Mouse (Mus musculus) frontal cortex, adult (tissue): Measurements from ENCODE around the gene Dnlz.

Source experiments
- ATAC-seq: cut with Nextera tagmentation; 2 replicates; pipeline ENCODE4 v1.9.2; 2017; ENCODE audit warnings: mild to moderate bottlenecking, moderate library complexity, mixed read lengths; ENCODE audit not compliant: low TSS enrichment

Dnlz gene

DNA sequence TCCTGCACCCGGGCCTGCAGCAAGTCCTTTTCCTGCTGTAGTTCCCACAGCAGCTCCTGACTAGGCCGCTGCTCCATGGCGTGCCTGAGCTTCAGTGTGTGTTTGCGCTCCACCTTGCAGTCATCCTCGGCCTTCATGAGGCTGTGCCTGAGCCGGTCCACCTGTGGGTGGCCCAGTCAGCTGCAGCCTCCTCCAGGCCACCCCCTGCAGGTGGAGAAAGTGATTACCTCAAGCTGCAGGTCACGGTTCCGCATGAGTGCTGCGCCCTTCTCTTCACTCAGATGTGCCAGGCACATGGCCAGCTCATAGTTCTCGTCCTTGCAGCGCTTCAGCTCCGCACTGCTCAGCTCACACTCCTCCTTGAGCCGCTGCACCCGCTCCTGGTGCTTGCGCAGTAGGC, 5.6 kb upstream of the Dnlz start:
- no peak for ATAC-seq

GRCm38 (mm10) chr2:26356678-26357077, 4.8 kb upstream of the Dnlz start:
- ATAC-seq: no peak

DNA sequence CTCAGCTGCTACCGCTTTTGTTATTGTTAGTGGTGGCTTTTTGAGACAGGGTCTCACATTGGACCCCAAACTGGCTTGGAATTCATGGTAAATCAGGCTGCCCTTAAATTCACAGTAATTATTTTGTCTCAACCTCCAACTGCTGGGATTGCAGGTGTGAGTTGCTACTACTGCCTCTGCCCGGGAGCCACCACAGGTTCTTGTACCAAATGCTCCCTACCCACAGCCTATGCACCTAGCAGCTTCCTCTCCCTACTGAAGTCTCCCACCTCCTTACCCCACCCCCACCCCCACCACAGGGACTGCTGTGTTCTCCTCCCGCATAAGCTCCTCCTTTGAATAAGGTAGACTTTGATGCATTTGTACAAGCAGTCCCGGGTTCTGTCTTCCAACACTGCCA, 4.3 kb upstream of the Dnlz start:
- no peak for ATAC-seq

DNA sequence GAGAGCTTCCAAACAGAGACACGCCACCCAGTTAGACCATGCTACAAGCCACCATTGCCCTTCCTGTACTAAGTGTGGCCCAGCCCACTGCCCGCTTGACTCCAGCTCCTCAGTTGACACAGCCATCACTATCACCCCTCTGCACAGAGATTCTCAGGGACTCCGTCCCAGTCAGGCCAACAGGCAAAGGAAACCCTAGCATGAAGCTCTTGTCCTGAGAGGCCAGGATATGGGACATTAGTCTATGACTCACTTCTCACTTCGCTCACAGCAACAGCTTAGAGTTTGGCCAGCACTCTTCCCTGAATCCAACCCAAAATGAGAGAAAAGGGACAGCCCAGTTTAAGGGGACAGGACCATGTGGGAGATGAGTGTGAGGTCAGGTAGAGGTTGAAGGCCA, 2.5 kb upstream of the Dnlz start:
- no peak for ATAC-seq

DNA sequence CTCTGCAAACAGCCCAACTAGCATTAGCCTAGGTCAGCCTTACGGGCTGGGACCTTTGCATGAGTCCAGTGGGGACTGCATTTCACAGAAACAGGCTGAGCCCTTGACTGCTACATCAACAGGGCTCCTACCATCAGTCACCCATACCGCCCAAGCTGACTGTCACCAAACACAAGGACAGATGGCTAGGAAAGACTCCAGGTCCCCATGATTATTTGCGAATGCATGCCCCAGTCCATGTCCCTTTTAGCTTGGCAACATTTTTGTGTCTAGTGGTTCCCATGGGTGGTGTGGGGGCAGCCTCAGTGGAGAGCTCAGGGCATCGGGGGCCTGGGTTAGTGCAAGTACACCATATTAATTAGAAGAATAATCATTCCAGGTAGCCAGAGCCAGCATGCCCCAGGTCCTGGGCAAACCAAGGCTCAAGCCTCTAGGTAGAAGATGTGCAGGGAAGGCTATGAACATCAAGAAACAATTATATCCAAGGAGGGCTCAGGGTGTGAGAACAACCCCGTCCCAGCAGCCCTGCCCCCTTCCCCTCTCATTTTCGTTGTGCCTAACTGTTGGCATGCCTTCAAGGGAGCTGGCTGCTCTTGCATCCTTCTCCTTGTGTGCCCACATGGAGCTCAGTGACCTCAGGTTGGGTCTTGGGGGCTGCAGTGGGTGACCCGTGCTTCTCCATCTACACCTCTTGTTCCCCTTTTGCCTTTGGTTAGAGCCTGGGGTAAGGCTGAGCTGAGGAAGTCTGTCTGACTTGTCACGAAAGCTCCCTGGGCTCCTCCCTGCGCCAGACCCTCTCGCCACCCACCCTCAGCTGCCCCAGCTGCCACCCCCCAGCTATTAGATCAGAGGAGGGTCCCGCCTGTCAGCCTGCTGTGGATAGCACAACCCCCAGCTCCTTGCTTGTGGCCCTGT, 1.4 kb upstream of the Dnlz start:
- ATAC-seq: no peak

DNA sequence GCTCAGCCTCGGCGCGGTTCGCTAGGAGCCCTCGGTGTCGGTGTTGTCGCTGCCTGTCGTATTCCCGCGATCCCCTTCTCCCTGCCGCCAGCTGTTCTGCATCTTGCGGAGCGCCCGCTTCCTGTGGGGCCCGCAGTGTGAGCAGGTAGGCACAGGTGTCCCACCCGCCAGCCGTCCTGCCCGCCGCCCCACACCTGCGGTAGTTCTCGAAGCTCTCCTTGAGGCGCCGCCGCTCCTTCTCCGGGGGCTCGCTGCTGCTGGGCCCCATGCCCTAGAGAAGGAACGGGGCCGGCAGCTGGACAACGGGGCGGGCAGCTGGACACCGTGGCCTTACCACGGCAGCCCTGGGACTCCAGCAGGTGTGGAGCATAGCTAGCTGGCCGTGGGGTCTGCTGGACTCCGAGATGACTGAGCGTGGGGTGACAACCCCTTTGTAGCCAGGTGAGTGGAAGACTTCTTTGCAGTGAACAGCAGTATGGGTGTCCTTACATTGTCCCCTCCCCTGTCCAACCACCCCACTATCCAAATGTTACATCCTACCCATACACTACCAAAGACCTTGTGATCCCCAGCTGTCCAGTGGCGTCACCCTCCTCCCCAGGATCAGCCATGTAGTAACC, 491 bp upstream of the Dnlz start:
- ATAC-seq: peak; percentile 13; the same call in 1 of the 2 replicates

DNA sequence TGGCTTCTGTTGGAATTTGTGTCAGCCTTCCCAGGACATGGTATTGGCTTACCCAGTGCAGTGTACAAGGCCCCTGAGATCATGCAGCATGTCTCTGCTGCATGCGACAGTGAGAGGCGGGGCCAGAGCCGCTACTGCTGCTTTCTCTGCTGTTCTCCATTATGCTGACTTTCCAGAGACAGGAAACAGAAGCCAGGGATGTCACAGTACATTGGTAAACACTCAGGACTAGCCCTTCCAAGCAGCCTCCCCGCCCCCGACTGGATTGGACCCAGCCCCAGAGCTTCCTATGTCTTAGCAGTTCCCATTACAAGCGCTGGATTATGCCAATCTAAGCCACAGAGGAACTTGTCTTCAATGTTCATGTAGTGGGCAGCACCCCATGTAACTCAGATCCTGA, 3.7 kb downstream of the Dnlz start:
- no peak for ATAC-seq

- no peak for ATAC-seq
Measured at GRCm38 (mm10) chr2:26342609-26343490, 9.1 kb downstream of the Dnlz start.

DNA sequence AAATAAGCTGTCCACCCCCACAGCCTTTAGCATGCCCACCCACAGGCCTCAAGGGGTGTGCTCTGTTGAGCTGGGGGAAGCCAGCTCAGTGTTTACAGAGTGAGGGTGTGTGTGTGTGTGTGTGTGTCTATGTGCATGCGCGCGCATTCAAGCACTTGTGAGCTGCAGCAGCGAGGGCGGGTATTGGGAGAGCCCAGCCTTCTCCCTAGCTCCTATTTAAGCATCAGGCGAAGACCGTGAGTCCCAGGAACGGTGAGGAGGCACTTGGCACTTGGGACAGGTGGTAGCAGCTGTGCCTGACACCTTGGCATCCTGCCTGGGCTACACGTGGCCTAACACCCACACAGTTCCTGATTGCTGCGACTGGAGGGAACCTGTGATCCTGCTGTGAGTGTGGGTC, 9.9 kb downstream of the Dnlz start:
- ATAC-seq: peak; percentile 74

DNA sequence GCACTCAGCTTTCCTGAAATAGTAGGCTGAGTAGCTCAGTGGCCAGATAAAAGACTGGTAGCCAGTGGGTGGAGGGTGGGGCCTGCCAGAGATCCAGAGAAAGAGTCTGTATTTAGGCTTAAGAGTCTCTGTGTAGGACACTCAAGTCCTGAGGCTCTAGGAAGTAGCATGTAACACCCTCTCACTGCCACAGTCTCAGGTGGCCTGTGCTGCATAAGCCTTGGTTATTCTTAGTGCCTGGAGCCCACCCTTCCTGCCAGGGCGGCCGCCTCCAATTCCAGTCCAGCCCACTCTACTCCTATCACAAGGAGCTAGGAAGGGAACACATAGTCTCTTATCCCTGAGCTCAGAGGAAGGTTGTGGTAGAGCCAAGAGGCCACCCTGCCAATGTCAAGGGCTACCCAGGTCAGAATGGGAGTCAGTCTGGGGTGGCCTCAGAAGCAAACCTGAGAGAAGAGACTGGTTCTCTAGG, 10.4 kb downstream of the Dnlz start:
- peak; percentile 70 for ATAC-seq

- ATAC-seq: no peak
Measured at GRCm38 (mm10) chr2:26339204-26339551, 12.7 kb downstream of the Dnlz start.

DNA sequence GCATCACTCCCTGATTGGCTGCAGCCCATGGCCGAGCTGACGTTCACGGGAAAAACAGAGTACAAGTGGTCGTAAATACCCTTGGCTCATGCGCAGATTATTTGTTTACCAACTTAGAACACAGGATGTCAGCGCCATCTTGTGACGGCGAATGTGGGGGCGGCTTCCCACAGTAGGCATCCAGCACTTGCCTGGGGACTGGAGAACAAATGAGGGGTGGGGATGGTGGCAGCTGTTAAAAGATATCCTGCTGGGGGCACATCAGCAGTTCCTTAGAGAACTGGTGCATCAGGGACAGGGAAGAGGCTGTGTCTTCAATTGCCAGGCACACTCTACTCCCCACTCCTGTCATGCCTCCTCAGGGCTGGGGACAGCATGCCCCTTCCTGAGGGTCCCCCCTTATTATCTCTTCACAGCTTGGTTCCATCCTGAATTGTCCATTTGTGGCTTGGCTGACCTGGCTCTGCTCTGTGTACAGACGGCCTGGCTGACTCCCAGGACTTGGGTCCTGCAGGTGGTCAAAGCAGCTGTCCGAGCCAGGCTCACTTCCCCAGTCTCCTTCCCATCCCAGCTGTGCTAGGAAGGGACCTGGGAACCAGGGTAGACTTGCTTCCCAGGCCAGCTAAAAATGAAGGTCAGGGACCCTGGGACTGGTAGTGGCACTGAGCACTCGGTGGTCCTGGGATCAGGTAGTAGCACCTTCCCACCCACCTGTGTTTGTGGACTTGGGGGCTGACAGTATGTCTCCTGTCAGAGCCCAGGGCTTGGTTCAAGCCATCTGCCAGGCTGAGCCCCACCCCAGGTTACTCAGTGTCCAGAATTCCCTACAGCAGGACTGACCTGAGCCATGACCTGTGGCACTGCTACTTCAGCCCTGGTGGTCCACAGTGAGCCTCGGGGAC, 13.4 kb downstream of the Dnlz start:
- ATAC-seq: no peak

DNA sequence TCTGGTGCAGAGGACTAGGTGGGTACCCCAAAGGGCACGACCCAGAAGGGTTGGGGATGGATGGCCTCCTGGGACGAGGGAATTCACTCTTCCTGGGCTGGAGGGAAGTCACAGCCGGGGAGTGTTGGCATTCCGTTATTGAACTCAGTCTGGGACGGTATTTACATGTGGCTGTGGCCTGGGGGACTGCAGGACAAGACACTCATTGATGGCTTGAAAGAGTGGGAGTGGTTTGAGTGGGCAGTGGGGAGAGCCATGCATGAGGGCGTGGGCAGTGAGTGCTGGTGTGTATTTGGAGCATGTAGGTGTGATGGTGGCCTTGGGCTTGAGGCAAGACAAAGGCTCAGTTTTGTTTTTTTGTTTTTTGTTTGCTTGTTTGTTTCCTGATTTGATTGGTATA, 21.2 kb downstream of the Dnlz start:
- no peak for ATAC-seq

- no peak for ATAC-seq
Measured at GRCm38 (mm10) chr2:26330056-26330468, 21.8 kb downstream of the Dnlz start.

GRCm38 (mm10) chr2:26329402-26329801, 22.5 kb downstream of the Dnlz start:
- peak; percentile 78 for ATAC-seq

DNA sequence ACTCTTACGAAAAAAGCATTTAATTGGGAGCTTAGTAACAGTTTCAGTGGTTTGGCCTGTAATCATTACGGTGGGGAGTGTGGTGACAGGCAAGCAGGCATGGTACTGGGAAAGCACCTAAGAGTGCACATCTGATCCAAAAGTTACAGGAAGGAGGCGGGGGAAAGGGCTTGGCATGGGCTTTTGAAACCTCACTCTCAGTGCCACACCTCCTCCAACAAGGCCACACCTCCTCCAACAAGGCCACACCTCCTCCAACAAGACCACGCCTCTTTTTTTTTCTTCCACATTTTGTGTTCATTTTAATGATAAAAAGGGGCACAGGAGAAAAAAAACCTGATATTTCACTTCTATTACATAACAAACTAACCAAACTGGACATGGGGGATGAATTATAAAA, 24.1 kb downstream of the Dnlz start:
- no peak for ATAC-seq

- peak; percentile 70 for ATAC-seq
Measured at GRCm38 (mm10) chr2:26325386-26326181, 26.3 kb downstream of the Dnlz start.

GRCm38 (mm10) chr2:26324917-26325316, 27.0 kb downstream of the Dnlz start:
- ATAC-seq: peak; percentile 60

- no peak for ATAC-seq
Measured at GRCm38 (mm10) chr2:26323589-26324325, 28.2 kb downstream of the Dnlz start.
